Mouse (Mus musculus): ENCODE results near the gene Hist1h1a. TPM values are rescaled to one million over a fixed set of nuclear protein-coding genes. Genes with fewer than 3 reads are reported as not detected.

Gene Hist1h1a
- total and polyA plus RNA-seq, 2 experiments = 0.12 to 6.2 TPM

DNA sequence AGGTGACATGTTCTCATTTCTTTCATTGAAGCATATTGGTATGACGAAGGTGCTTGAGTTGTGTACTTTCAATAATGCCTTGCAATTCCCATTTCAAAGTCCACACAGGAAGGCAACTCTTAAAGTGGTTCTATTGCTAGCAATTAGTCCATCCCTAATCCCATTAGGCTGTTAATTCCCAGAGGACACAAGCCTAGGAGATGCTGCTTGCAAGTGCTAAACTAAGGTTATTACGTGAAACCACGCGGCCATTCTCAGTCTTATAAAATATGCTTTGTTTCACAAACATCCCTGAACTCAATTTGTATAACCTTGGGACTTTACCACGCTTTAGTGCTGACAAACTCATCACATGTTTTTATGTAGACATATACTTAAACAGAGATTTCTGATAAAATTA, 26.4 kb upstream of the Hist1h1a start:
- no peak for TF ChIP-seq POLR2A (IDR thresholded peaks at IDR 0.05; ENCODE audit: extremely low read depth, insufficient read depth, low read length)
- no peak for TF ChIP-seq CTCF (IDR thresholded peaks at IDR 0.05; ENCODE audit: low read depth, low read length)
- H3K4me3 ChIP-seq (ENCODE audit: insufficient read depth, low read depth, low read length) = no peak overlapping the region
- H3K79me2 ChIP-seq (ENCODE audit: control insufficient read depth, insufficient read depth, low read length) = no peaks in the 10 kb centered on the region
- peaks cover 8% of the 10 kb centered on the region for H3K4me1 ChIP-seq (ENCODE audit: control insufficient read depth, insufficient read depth, low read length)
- no peaks in the 10 kb centered on the region for H3K36me3 ChIP-seq (ENCODE audit: control insufficient read depth, insufficient read depth, low read length)
- no peak overlapping the region for H3K9ac ChIP-seq (ENCODE audit: low read depth, low read length)
- DNase-seq (ENCODE audit: extremely low read depth, low read depth, low spot score) = peak; percentile 50
- no peaks in the 10 kb centered on the region for H3K27me3 ChIP-seq (ENCODE audit: control insufficient read depth, insufficient read depth, low read length)
- 71% methylated on average over 5 of the region's 5 CpGs for WGBS
- H3K27ac ChIP-seq (replicated peaks; ENCODE audit: insufficient read depth, low read depth, low read length) = no peak overlapping the region

DNA sequence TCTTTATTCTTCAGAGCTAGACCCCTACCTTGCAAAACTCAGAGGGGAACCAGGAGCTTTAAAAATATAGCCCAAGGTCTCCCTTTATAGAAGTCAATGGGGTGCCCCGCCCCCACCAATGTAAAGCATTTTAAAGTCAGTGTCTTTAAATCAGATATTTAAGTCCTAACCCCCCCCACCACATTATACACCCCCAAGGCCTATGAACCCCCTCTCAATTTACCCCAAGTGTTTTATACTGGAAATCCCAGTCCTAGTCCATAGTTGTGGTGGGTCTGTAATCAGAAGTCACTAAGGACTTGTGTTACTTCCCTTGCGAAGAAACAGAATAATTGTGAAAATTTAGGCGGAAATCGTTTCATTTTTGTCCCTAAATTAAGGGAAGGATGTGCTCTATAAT, 25.4 kb upstream of the Hist1h1a start:
- 25% methylated on average over 4 of the region's 4 CpGs for WGBS

GRCm38 (mm10) chr13:23738677-23739068, 24.8 kb upstream of the Hist1h1a start, which contains the start of gene Hist1h1c:
Gene Hist1h1c, plus strand, starts transcription at chr13:23738808.
- TF ChIP-seq POLR2A (IDR thresholded peaks at IDR 0.05; ENCODE audit: extremely low read depth, insufficient read depth, low read length) (peak; percentile 98), CTCF (IDR thresholded peaks at IDR 0.05; ENCODE audit: low read depth, low read length) (no peak; the same call in 1 of the 2 replicates)
- WGBS = under 1% methylated on average over 38 of the region's 38 CpGs
- H3K4me1 ChIP-seq (ENCODE audit: control insufficient read depth, insufficient read depth, low read length) = peaks cover 4% of the 10 kb centered on the region; the same call in 1 of the 2 replicates
- no peaks in the 10 kb centered on the region for H3K79me2 ChIP-seq (ENCODE audit: control insufficient read depth, insufficient read depth, low read length)
- DNase-seq (ENCODE audit: extremely low read depth, low read depth, low spot score) = peak; percentile 64
- H3K4me3 ChIP-seq (ENCODE audit: insufficient read depth, low read depth, low read length) = peak within 1 kb of the TSS; percentile 63
- H3K27me3 ChIP-seq (ENCODE audit: control insufficient read depth, insufficient read depth, low read length) = no peaks in the 10 kb centered on the region
- peak within 1 kb of the TSS; percentile 68 for H3K27ac ChIP-seq (replicated peaks; ENCODE audit: insufficient read depth, low read depth, low read length)
- H3K9ac ChIP-seq (ENCODE audit: low read depth, low read length) = peak within 1 kb of the TSS; percentile 67
- no peaks in the 10 kb centered on the region for H3K36me3 ChIP-seq (ENCODE audit: control insufficient read depth, insufficient read depth, low read length)

More for the DNA sequence above, 25.4 kb upstream of the Hist1h1a start:
- Histone ChIP-seq H3K79me2 (ENCODE audit: control insufficient read depth, insufficient read depth, low read length) (no peaks in the 10 kb centered on the region), H3K27me3 (ENCODE audit: control insufficient read depth, insufficient read depth, low read length) (no peaks in the 10 kb centered on the region), H3K36me3 (ENCODE audit: control insufficient read depth, insufficient read depth, low read length) (no peaks in the 10 kb centered on the region), H3K27ac (replicated peaks; ENCODE audit: insufficient read depth, low read depth, low read length) (no peak overlapping the region; the same call in 1 of the 2 replicates), H3K9ac (ENCODE audit: low read depth, low read length) (peak overlapping the region; percentile 67; the same call in 1 of the 2 replicates), H3K4me1 (ENCODE audit: control insufficient read depth, insufficient read depth, low read length) (peaks cover 6% of the 10 kb centered on the region), H3K4me3 (ENCODE audit: insufficient read depth, low read depth, low read length) (peak overlapping the region; percentile 63; the same call in 1 of the 2 replicates)
- TF ChIP-seq CTCF (IDR thresholded peaks at IDR 0.05; ENCODE audit: low read depth, low read length) (no peak), POLR2A (IDR thresholded peaks at IDR 0.05; ENCODE audit: extremely low read depth, insufficient read depth, low read length) (no peak)
- no peak for DNase-seq (ENCODE audit: extremely low read depth, low read depth, low spot score)

GRCm38 (mm10) chr13:23739069-23739921, 24.2 kb upstream of the Hist1h1a start:
- TF ChIP-seq POLR2A (IDR thresholded peaks at IDR 0.05; ENCODE audit: extremely low read depth, insufficient read depth, low read length) (peak; percentile 76), CTCF (IDR thresholded peaks at IDR 0.05; ENCODE audit: low read depth, low read length) (no peak; the same call in 1 of the 2 replicates)
- no peaks in the 10 kb centered on the region for H3K36me3 ChIP-seq (ENCODE audit: control insufficient read depth, insufficient read depth, low read length)
- H3K27me3 ChIP-seq (ENCODE audit: control insufficient read depth, insufficient read depth, low read length) = no peaks in the 10 kb centered on the region
- peak overlapping the region; percentile 63 for H3K4me3 ChIP-seq (ENCODE audit: insufficient read depth, low read depth, low read length)
- peak overlapping the region; percentile 68 for H3K27ac ChIP-seq (replicated peaks; ENCODE audit: insufficient read depth, low read depth, low read length)
- under 1% methylated on average over 39 of the region's 39 CpGs for WGBS
- peak; percentile 95 for DNase-seq (ENCODE audit: extremely low read depth, low read depth, low spot score)
- peaks cover 4% of the 10 kb centered on the region; the same call in 1 of the 2 replicates for H3K4me1 ChIP-seq (ENCODE audit: control insufficient read depth, insufficient read depth, low read length)
- no peaks in the 10 kb centered on the region for H3K79me2 ChIP-seq (ENCODE audit: control insufficient read depth, insufficient read depth, low read length)
- peak overlapping the region; percentile 67 for H3K9ac ChIP-seq (ENCODE audit: low read depth, low read length)

DNA sequence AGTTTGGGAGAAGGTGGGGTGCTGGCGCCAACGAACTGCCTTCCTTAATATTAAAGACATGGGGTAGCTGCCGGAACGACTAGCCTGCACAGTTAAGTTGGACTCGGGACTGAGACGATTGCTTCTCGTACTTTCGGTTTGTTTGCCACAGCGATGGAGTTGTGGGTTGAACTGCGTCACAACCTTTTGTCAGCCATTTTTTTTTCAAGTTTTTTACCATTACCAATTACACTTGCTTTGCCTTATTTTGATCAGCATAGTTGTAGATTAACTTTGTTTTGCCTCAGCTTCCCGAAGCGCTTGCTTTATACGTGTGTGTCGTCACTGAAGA, 23.6 kb upstream of the Hist1h1a start:
- TF ChIP-seq CTCF (IDR thresholded peaks at IDR 0.05; ENCODE audit: low read depth, low read length) (no peak), POLR2A (IDR thresholded peaks at IDR 0.05; ENCODE audit: extremely low read depth, insufficient read depth, low read length) (no peak; the same call in 1 of the 2 replicates)
- under 1% methylated on average over 14 of the region's 14 CpGs for WGBS
- DNase-seq (ENCODE audit: extremely low read depth, low read depth, low spot score) = no peak

More for the DNA sequence above, 23.6 kb upstream of the Hist1h1a start:
- Histone ChIP-seq H3K27me3 (ENCODE audit: control insufficient read depth, insufficient read depth, low read length) (no peaks in the 10 kb centered on the region), H3K36me3 (ENCODE audit: control insufficient read depth, insufficient read depth, low read length) (no peaks in the 10 kb centered on the region), H3K4me1 (ENCODE audit: control insufficient read depth, insufficient read depth, low read length) (peaks cover 7% of the 10 kb centered on the region; the same call in 1 of the 2 replicates), H3K9ac (ENCODE audit: low read depth, low read length) (peak overlapping the region; percentile 57), H3K27ac (replicated peaks; ENCODE audit: insufficient read depth, low read depth, low read length) (peak overlapping the region; percentile 65), H3K4me3 (ENCODE audit: insufficient read depth, low read depth, low read length) (peak overlapping the region; percentile 63), H3K79me2 (ENCODE audit: control insufficient read depth, insufficient read depth, low read length) (no peaks in the 10 kb centered on the region)

Data from liver, adult 2 months (tissue).